Mouse (Mus musculus) E14TG2a.4 (cell line): Measurements from ENCODE around the gene Rtca.

ENCODE experiments used
- CTCF ChIP-seq: conservative IDR thresholded peaks from 2 replicates; pipeline ENCODE4 v1.5.1; 2014; ENCODE audit warnings: low read length
- NANOG ChIP-seq: IDR thresholded peaks from 2 replicates; pipeline ENCODE4 v1.6.1; 2014; ENCODE audit warnings: borderline replicate concordance, low read length, mixed read lengths

- TF ChIP-seq CTCF (no peak), NANOG (no peak)
Measured at GRCm38 (mm10) chr3:116476686-116477298, 31.2 kb downstream of the Rtca start.
